ENCODE assay signal across 9 mouse cellular contexts in the genomic region with DNA sequence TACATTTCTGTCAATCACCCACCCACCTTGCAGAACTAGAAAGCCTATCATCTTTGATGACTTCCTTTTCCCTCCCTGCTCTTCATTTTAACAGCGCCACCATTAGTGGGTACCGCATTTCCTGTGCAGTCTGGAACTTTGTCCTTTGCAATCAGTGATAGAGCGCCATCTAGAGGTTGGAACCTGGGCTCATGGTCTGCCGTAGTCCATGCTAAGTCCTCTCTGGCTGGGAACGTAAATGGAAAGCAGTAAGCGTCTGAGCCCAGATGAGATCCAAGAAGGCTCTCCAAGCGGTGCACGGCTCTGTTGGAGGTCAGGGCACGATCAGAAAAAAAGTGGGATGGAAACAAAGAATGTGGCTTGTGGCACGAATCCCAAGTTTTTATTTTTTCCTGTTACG. TPM values are rescaled to one million over a fixed set of nuclear protein-coding genes. Genes with fewer than 3 reads are reported as not detected.
DNase-seq lines count a peak whose midpoint lies in the region; ATAC-seq and TF ChIP-seq lines count a peak whose summit lies in the region.
"Had no signal": no experiment of that assay in that cellular context is flagged by ENCODE, and none has a peak within 500 bp of the region (broad histone marks: within the 10 kb centered on the region; RNA-seq: fewer than 3 reads in every experiment).

No protein-coding gene starts in this region.

- TF ChIP-seq CTCF in thymus, adult 2 months (IDR thresholded peaks at IDR 0.05; ENCODE audit: borderline replicate concordance, control insufficient read depth, extremely low read depth, insufficient read depth, low read length, poor library complexity) = no peak
- TF ChIP-seq CTCF in heart, postnatal 0 days (IDR thresholded peaks at IDR 0.05; ENCODE audit: low read depth) = peak; percentile 76

- WGBS in heart, embryonic 12.5 days = 41% methylated on average over 11 of the region's 11 CpGs
- 50% methylated on average over 11 of the region's 11 CpGs for WGBS in thymus, adult 2 months
- WGBS in heart, postnatal 0 days = 37% methylated on average over 11 of the region's 11 CpGs

- TF ChIP-seq POLR2A in thymus, adult 2 months (IDR thresholded peaks at IDR 0.05; ENCODE audit: control insufficient read depth, extremely low read depth, insufficient read depth, low read length, poor library complexity) = no peak

- H3K27me3 ChIP-seq in heart, embryonic 12.5 days (replicated peaks) = no peaks in the 10 kb centered on the region
- no peaks in the 10 kb centered on the region for H3K27me3 ChIP-seq in thymus, adult 2 months (ENCODE audit: control insufficient read depth, insufficient read depth, low read length)
- H3K27me3 ChIP-seq in heart, postnatal 0 days (ENCODE audit: control insufficient read depth, insufficient read depth, low read length) = no peaks in the 10 kb centered on the region
- H3K27me3 ChIP-seq: hindbrain, embryonic 15.5 days had no signal

- no peaks in the 10 kb centered on the region for H3K4me1 ChIP-seq in heart, embryonic 12.5 days (replicated peaks)
- H3K4me1 ChIP-seq in thymus, adult 2 months (replicated peaks; ENCODE audit: control insufficient read depth, insufficient read depth, low read length) = no peaks in the 10 kb centered on the region
- no peaks in the 10 kb centered on the region for H3K4me1 ChIP-seq in heart, postnatal 0 days (ENCODE audit: control insufficient read depth, insufficient read depth)
- H3K4me1 ChIP-seq: hindbrain, embryonic 15.5 days had no signal

- DNase-seq in heart, adult 18-20 months = peak; percentile 18 to 62
- peak; percentile 14 for DNase-seq in thymus, postnatal 14 days
- no peak for DNase-seq in thymus, adult 2 months
- DNase-seq in cerebellum, adult 9-11 months = peak; percentile 9
- peak; percentile 57 for DNase-seq in heart, postnatal 0 days (ENCODE audit: low spot score)
- peak; percentile 66 for DNase-seq in lung, postnatal 14 days

- TF ChIP-seq EP300 in heart, postnatal 0 days (IDR thresholded peaks at IDR 0.05; ENCODE audit: low read depth) = no peak

- no peak overlapping the region for H3K9ac ChIP-seq in heart, embryonic 12.5 days
- no peak overlapping the region for H3K9ac ChIP-seq in heart, postnatal 0 days (replicated peaks; ENCODE audit: low read depth, low read length)
- H3K9ac ChIP-seq: hindbrain, embryonic 15.5 days had no signal

- no peak overlapping the region for H3K4me2 ChIP-seq in heart, embryonic 12.5 days
- H3K4me2 ChIP-seq in heart, postnatal 0 days (ENCODE audit: low read depth, low read length) = no peak overlapping the region
- H3K4me2 ChIP-seq: hindbrain, embryonic 15.5 days had no signal

- H3K4me3 ChIP-seq in heart, embryonic 12.5 days = no peak overlapping the region
- no peak overlapping the region for H3K4me3 ChIP-seq in thymus, adult 2 months (ENCODE audit: control insufficient read depth, insufficient read depth, low read length)
- H3K4me3 ChIP-seq in heart, postnatal 0 days (ENCODE audit: low read depth, low read length) = no peak overlapping the region
- H3K4me3 ChIP-seq: hindbrain, embryonic 15.5 days had no signal

- H3K27ac ChIP-seq in heart, embryonic 12.5 days (ENCODE audit: poor library complexity, severe bottlenecking) = no peak overlapping the region
- no peak overlapping the region for H3K27ac ChIP-seq in thymus, adult 2 months (ENCODE audit: control insufficient read depth, insufficient read depth, low read length)
- H3K27ac ChIP-seq in heart, postnatal 0 days (ENCODE audit: low read depth) = no peak overlapping the region
- H3K27ac ChIP-seq: hindbrain, embryonic 15.5 days had no signal

- no peaks in the 10 kb centered on the region for H3K36me3 ChIP-seq in heart, embryonic 12.5 days
- no peaks in the 10 kb centered on the region for H3K36me3 ChIP-seq in thymus, adult 2 months (ENCODE audit: control insufficient read depth, insufficient read depth, low read length)
- no peaks in the 10 kb centered on the region for H3K36me3 ChIP-seq in heart, postnatal 0 days (replicated peaks; ENCODE audit: control insufficient read depth, insufficient read depth, low read length)
- H3K36me3 ChIP-seq: hindbrain, embryonic 15.5 days had no signal

- no peak for ATAC-seq in heart, embryonic 12.5 days (ENCODE audit: insufficient number of reproducible peaks, low FRiP score)
- peak; percentile 57; the same call in 1 of the 2 replicates for ATAC-seq in heart, postnatal 0 days (ENCODE audit: insufficient read depth, low read depth)
- ATAC-seq in granulocyte monocyte progenitor cell, adult 5-6 weeks (replicated peaks; ENCODE audit: poor library complexity, severe bottlenecking) = no peak; the same call in 1 of the 2 replicates

- H3K9me3 ChIP-seq in heart, embryonic 12.5 days (replicated peaks) = no peaks in the 10 kb centered on the region
- H3K9me3 ChIP-seq in heart, postnatal 0 days (replicated peaks; ENCODE audit: control insufficient read depth, low read length) = no peaks in the 10 kb centered on the region
- H3K9me3 ChIP-seq: hindbrain, embryonic 15.5 days had no signal

RNA-seq across cellular contexts. Expression of a gene that starts 23.8 kb away (rescaled TPM):
- total RNA-seq in heart, adult 18-20 months (2021) = under 1 TPM; 0.52 to 0.72 TPM
- polyA plus RNA-seq in heart, embryonic 12.5 days (2016; fragmentation: Nextera tagmentation; extraction: Ambion mirVana) = 2.7 and 3.8 TPM in 2 replicates
- 1.7 and 2.7 TPM in 2 replicates for polyA plus RNA-seq in thymus, adult 2 months (2012; rRNA removed)
- total RNA-seq in heart, postnatal 0 days (2014; rRNA removed; ENCODE audit: low replicate concordance) = 4.1 and 15.8 TPM in 2 replicates
- polyA plus RNA-seq in heart, postnatal 0 days (2015; fragmentation: Nextera tagmentation; extraction: Ambion mirVana) = 3.7 and 3.8 TPM in 2 replicates
- total RNA-seq in granulocyte monocyte progenitor cell, adult 5-6 weeks (2014; fragmentation: Nextera tagmentation) = not detected in 2 replicates
- total RNA-seq in granulocyte monocyte progenitor cell, adult 5-6 weeks (2017) = not detected in 2 replicates
